Mouse (Mus musculus) inflammation-experienced regulatory T-cells, adult 6 months (primary cell): ENCODE results near the gene Unc13d. TPM values are rescaled to one million over a fixed set of nuclear protein-coding genes. Genes with fewer than 3 reads are reported as not detected.
"Not testable (repeated sequence)": the region's sequence is repeated elsewhere in the genome, so short reads cannot be mapped to it uniquely, and the experiment has no call there.

Experiments
- ATAC-seq: one replicate; pipeline ENCODE4 v1.8.0; 2017
- polyA plus RNA-seq, 3 experiments: library from polyadenylated mRNA; unstranded; fragments of 100-300 nt; shearing (Covaris generic); gene quantifications; one replicate each; pipeline ENCODE4 v1.2.1; 2017

Gene Unc13d
- polyA plus RNA-seq, 3 experiments from 2014 or later, result 80.1 to 128 (median 81.9) TPM

DNA sequence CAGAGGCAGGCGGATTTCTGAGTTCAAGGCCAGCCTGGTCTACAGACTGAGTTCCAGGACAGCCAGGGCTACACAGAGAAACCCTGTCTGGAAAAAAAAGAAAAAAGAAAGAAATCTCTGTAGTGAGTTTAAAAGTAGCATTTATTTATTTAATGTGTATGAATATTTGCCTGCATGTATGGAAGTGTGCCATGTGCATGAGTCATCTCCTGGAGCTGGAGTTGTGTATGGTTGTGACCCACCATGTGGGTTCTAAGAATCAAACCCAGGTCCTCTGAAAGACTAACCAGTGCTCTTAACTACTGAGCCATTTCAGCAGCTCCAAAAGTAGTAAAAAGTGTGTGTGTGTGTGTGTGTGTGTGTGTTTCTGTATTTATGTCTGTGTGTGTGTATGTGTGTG, 34.5 kb downstream of the Unc13d start:
- ATAC-seq, result no peak

DNA sequence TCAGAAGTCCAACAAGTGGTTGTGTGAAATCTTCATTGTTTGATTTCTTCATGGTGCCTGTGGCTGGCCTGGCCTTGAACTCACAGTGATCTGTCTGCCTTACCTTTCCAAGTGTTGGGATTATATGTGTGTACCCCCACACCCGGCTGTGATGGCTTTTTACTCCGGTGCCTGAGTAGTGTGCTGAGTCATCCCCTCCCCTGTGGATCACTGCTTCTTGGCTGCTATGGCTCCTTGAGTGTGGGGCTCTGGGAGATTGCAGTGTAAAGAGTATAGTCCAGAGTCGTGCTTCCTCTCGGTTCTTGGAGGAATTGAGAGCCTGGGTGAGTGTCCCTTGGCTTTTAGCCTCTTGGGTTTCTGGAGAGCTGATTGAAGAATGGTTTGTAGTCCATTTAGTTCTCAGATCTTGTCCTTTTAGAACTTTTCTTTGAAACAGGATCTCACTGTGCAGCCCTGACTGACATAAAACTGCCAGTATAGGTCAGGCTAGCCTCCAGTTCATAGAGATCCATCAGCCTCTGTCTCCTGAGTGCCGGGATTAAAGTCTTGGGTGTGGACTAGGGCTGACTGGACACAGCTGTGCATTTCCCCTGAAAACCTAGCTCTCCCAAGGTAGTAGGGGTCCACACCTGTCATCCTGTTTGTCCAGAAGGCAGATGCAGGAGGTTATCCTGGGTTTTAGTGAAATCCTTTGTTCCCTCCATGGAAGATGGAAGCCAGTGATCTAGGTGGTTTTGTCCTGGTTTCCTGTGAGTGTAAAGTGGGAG, 35.2 kb downstream of the Unc13d start:
- no peak for ATAC-seq

DNA sequence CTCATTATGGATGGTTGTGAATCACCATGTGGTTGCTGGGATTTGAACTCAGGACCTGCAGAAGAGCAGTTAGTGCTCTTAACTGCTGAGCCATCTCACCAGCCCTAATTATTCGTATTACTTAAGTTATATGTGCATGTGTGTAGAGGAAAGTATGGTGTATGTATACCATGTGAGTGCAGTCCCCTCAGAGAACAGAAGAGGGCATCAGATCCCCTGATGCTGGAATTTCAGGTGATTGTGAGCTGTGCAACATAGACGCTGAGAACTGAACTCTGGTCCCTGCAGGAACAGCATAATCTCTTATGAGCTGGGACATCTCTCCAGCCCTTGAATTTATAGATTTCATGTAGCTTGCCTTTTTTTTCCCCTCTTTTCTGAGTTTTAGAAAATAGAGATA, 35.9 kb downstream of the Unc13d start:
- no peak for ATAC-seq

DNA sequence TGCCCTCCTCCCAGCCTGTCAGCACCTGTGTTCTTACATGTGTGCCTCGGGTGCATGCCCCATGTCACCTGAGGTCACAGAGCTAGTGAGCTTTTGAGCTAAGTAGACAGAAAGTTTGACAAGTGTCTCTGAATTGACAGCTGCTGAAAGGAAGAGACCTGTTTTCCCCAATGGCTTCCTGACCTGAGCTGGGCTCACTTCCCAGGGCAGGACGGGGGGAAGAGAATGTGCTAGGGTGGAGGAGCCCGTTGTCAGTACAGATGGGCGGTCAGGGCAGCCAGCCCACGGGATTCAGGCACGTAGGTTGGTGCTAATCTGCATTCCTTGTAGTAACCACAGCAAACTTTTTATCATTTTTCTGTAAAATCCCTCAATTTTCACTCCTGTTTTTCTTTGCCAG, 37.2 kb downstream of the Unc13d start:
- ATAC-seq, result no peak

DNA sequence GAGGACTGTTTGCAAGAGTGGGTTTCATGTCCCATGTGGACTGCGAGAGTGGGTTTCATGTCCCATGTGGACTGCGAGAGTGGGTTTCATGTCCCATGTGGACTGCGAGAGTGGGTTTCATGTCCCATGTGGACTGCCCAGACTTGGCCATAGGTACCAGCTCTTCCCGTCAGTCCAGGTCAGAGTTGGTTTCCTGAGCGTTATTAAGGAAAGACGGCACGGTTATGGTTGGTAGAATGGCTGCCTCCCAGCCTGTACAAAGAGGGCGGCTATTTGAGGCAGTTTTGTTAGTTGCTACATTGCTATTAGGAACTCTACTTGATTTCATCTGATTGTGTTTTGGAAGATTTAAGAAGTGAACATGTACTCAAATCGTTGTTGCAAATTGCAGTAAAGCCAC, 39.9 kb downstream of the Unc13d start:
- no peak for ATAC-seq

GRCm38 (mm10) chr11:116036671-116037070, 41.1 kb downstream of the Unc13d start:
- ATAC-seq, result no peak

DNA sequence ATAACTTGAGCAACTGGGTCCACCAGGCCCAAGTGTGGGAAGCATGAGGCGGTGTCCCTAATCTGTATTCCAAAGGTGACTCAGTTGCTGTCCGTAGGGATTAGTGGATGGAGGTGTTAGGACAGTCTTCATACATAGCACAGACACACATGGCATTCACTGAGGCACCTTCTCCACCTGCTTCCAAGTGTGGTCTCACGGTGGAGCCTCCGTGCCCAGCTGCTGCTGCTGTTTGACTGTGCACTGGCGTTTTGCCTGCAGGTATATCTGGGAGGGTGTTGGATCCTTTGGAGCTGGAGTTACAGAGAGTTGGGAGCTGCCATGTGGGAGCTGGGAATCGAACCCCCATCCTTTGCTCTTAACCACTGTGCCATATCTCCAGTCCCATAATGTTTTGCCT, 43.2 kb downstream of the Unc13d start:
- ATAC-seq, result no peak

DNA sequence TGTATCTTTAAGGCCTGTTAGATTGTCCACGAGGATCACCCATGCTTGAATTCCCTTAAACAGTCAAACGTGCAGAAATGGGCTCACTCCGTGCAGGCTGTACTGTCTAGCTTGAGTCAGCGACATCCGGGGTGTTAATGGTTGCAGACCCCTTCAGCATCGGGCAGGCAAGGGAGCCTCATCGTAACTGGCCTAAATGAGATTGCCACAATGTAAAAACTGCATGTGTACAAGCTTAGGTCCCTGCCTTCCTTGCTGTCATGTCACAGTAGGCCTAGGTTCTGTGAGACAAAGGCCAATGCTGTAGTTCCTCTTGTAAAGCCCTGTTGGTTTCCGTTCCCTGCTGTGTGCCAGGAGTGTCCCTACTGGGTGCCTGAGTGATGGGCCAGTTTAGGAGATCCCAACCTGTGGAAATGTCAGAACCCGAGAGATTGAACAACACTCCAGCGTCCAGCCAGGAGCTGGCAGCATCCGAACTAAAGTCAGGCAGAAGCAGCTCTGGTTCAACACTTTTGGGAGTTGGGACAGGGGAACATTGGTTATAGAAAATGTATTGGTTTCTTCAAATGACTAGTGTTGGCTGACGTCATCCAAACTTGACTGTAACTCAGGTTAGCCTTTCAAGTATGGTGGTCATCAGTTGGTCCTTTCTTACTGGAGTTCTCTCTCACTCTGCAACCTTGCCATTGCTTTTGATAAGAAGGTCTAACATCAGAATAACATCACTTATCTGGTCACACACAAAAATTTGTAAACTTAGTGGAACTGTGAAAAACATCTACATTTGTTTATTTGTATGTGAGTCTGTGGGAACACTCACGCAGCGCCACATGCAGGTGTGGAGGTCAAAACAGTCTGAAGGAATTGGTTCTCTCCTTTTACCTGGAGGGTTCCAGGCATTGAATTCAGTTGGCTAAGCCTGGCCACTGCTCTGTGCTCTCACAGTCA, 46.6 kb downstream of the Unc13d start:
- ATAC-seq, result peak; percentile 16

- ATAC-seq, result peak; percentile 84
These were observed 47.5 kb downstream of the Unc13d start, which contains the start of gene Unk for GRCm38 (mm10) chr11:116030088-116030897. TSS of gene Unk (plus strand) at chr11:116030322.

DNA sequence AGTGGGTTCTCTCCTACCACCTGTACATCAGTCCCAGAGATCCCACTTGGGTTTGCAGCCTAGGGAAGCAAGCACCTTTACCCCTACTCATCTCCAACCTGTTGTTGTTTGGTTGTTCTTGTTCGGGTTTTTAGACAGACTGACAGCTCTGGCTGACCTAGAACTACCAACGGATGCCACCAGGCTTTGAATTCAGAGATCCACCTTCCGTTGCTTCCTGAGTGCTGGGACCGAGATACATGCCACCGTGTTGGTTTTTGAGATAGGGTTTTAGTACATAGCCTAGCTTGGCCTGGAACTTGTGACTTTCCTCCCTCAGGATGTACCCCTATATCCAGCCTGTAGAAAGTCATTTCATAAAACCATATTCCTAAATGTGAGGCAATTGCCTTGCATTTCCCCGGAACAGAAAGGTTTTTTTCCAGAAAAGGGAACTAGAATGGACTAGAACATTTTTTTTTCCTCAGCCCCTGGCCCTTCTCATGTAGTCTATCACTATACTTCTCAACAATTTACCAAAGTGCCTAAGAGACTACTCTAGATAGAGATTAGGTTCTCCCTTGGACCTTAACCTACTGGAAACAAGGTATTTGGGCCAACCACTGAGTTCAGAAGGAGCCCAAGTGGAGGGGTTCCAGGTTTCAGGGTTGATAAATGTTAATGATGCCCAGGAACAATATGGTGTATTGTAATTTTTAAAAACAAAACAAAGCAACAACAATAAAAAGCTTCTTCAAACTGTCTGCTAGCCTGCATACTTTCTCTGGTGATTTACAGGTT, 48.5 kb downstream of the Unc13d start:
- no peak for ATAC-seq

- no peak for ATAC-seq
These were observed 49.4 kb downstream of the Unc13d start for GRCm38 (mm10) chr11:116028177-116028865.

GRCm38 (mm10) chr11:116027756-116028155, 50.0 kb downstream of the Unc13d start, which contains the start of gene H3f3b:
TSS of gene H3f3b (minus strand) at chr11:116027962.
- ATAC-seq, result no peak

- no peak for ATAC-seq
These were observed 52.5 kb downstream of the Unc13d start for GRCm38 (mm10) chr11:116025056-116025845.

DNA sequence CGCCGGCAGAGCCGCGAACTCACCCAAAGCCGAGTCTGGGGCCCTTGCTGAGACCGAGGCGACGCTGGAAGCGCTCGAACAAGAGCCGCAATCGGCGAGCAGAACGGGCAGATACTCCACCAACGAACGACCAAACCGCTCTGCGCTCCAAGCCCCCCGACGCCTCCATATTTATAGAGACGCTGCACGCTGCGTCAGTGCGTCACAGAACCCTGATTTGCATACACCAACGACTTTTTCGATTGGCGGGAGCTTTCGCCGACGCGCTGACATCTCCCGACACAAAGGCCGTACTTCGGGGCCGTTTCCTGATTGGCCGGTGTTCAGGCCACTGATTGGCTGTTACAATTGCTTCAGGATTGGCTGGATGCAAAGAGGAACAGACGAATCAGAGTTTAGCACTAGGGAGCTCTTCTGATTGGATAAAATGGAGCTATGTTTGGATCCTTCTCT, 53.4 kb downstream of the Unc13d start:
- peak; percentile 86 for ATAC-seq

DNA sequence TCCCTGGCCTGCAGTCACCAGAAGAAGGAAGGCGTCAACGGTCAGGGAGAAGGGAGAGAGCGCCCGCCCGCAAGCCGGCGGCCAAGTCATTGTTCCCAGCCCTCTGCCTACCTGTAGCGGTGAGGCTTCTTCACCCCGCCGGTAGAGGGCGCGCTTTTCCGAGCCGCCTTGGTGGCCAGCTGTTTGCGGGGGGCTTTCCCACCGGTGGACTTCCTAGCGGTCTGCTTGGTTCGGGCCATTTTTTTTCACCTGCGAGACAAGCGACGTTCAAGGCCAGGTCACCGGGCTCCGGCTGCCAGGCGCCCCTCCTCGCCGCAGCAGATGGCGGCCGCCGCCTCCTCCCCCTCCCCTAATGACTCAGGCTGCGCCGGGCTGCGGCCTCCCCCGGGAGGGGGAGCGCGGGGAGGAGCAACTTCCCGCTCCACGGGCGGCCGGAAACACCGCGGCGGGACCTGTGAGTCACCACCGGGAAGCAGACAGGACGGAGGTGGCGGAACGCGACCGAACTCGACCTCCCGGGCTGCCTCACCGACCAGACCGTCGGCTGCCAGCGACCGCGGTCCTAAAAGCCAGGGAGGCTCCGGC, 53.9 kb downstream of the Unc13d start:
- peak; percentile 57 for ATAC-seq

- ATAC-seq, result not testable (repeated sequence)
These were observed 54.5 kb downstream of the Unc13d start for GRCm38 (mm10) chr11:116023074-116023770.

- no peak for ATAC-seq
These were observed 55.4 kb downstream of the Unc13d start for GRCm38 (mm10) chr11:116022256-116022780.

- ATAC-seq, result no peak
These were observed 56.2 kb downstream of the Unc13d start for GRCm38 (mm10) chr11:116021328-116022220.
